Mouse (Mus musculus) T-cell, adult 2 months (primary cell): Measurements from ENCODE around the gene Fbxl22.
A peak's percentile ranks its signal among the peaks of the same experiment; 100 is the strongest.

Experiments used
- DNase-seq: peaks from one replicate; pipeline ENCODE4 v3.0.0; 2022; ENCODE audit warnings: low spot score

The Fbxl22 gene

DNA sequence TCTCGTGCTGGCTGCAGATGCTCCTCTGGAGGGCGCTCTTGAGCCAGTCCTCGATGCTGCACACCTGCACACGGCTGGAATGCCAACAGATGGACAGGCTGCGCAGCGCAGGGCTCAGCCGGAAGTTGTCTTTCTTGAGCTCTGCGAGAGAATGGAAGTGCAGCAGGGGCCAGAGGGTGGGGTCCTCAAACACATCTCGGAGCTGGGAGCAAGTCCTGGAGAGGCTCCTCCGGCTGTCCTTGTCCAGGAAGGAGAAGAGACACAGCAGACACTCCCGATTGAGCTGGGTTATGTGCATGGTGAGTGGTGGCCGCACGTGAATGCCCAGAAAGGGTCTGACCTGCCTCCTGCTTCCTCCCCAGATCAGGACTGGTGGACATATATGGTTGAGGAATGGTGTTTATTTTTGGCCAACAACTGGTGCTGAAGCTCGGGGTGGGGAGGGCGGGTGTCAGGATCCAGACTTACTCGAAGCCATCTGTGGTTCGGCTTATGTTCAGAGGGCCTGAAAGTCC is at the start of gene Fbxl22:
Fbxl22 (minus strand) TSS at position 338 of the 515 bp plus-strand sequence.
- DNase-seq: peak; percentile 33

DNA sequence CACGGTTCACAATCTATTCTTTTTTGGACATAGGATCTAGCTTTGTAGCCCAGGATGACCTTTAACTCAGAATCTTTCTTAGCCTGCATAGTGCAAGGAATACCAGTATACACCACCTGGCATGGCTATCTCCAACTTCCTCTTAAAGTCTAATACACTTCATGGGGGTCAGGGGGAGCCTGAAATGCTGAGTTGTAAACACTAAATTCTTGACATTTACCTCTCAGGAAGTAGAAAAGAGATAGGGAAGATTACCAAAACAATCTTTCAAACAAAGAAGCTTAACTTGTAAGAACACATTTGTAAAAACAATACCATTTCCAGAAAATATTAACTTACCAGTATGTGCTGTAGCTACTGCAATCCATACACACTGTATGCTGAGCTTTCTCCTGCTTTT is 47.8 kb upstream of the Fbxl22 start:
- DNase-seq: no peak

DNA sequence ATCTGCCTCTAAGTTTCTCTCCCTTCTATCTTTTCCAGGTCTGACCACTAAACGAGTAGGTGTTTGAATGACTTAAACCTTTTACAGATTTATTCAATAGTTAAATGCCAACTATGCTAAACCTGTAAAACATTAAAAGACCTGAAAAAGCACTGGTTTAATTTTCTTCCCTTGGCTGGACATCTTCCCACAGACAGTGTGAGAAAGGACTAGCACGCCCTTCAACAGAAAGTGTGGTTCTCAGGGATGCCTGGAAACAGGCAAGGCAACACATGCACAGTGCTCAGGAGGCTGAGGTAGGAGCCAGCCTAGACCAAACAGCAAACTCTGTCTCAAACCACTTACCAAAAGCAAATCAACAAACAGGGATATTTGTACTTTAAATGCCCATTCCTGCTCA is 47.1 kb upstream of the Fbxl22 start:
- DNase-seq: no peak

- no peak for DNase-seq
Measured at GRCm38 (mm10) chr9:66560728-66561127, 46.3 kb upstream of the Fbxl22 start.

- peak; percentile 45 for DNase-seq
Measured at GRCm38 (mm10) chr9:66560295-66560694, 45.9 kb upstream of the Fbxl22 start.

GRCm38 (mm10) chr9:66558971-66559370 is 44.6 kb upstream of the Fbxl22 start:
- DNase-seq: no peak

DNA sequence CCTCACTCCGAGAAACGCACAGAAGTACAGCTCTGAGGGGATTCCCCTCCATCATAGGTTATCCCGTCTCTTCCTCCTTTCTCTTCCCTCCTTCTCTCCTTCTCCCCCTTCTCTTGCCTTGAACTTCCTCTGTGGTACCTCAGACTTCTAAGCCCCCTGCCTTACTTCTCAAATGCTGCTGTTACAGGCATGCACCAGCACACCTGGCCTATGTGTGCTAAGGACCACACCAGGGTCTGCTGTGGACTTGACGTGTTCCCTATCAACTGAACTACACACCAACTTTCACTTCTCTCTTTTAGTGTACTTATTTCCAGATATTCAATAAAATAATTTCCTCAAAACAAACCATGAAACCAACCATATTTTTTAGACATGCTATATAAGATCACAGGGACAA is 28.4 kb upstream of the Fbxl22 start:
- no peak for DNase-seq

DNA sequence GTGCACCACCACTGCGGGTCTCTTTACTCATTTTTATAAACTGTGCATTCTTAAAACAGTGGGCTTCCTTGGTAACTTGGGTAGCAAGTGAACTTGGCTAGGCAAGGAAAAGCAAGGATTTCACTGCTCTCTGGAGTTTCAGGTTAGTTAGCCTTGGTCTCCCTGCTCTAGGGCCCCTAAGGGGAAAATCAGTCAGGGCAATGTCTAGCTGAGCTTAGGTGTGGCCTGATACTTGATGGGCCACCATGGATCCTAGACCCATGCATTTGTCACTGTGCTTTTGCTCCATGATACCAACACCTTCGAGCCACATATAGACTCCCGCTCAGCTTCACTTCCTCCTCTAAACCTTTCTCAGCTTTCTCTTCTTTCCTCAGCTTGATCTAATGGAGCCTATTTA is 7.2 kb upstream of the Fbxl22 start:
- DNase-seq: no peak

GRCm38 (mm10) chr9:66520299-66520698 is 5.9 kb upstream of the Fbxl22 start:
- no peak for DNase-seq

- no peak for DNase-seq
Measured at GRCm38 (mm10) chr9:66518901-66519300, 4.5 kb upstream of the Fbxl22 start.

GRCm38 (mm10) chr9:66518251-66518650 is 3.9 kb upstream of the Fbxl22 start:
- DNase-seq: no peak

DNA sequence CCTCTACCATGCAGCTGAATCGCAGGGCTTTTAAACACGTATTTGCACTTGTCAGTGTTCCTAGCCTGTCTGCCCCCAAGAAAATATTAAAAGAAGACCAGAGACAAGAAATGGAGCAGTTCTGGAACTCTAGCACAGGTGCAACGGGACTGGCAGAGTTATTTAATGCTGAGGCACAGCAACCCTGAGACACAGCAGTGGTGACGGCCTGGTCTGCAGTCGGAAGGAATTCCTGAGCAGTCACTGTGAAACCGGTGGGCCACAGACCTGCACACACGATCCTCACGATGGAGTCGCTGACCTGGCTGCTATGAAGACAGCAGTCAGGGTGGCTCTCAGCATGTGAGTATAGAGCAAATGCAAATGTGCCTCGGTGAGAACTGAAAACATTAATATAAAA is 3.4 kb upstream of the Fbxl22 start:
- DNase-seq: no peak

- no peak for DNase-seq
Measured at GRCm38 (mm10) chr9:66516296-66516940, 2.0 kb upstream of the Fbxl22 start.

GRCm38 (mm10) chr9:66515680-66516210 is 1.4 kb upstream of the Fbxl22 start:
- no peak for DNase-seq

- DNase-seq: no peak
Measured at GRCm38 (mm10) chr9:66515115-66515514, 722 bp upstream of the Fbxl22 start.

GRCm38 (mm10) chr9:66513661-66514255 is 635 bp downstream of the Fbxl22 start:
- DNase-seq: no peak

GRCm38 (mm10) chr9:66513150-66513549 is 1.2 kb downstream of the Fbxl22 start:
- DNase-seq: no peak

GRCm38 (mm10) chr9:66512351-66512671 is 2.1 kb downstream of the Fbxl22 start:
- DNase-seq: peak; percentile 87

DNA sequence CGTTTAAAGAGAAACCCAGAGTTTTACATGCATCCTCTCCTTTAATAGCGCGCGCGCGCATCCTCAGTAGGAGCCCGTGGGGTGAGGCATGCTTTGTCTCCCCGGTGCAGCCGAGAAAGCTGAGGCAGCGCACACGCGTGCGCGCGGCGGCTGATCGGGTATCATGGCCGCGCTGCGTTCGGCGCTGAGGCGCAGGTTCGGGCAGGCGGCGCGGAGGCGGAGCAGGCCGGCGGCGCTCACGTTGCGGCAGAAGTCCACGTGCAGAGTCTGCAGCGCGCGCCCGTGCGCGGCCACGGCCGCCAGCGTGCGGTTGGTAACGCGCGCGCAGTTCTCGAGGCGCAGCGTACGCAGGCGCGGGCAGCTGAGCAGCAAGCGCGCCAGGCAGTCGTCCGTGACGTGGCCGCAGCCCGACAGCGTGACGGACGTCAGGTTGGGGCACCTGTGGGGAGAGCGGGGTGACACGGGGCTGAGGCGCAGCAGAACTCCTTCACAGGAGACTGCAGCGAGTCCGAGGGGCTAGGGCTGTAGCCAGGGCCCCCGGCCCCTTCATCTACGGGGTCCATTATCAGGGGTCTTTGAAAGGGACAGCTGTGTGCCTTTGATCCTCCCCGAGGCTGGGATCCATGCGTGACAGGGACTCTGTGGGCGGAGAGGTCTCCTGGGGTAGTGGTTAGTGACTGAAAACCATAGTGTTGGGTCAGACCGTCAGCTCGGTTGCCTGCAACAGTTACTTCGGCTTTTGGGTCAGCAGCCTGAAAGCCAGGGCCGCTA is 2.6 kb downstream of the Fbxl22 start:
- peak; percentile 97 for DNase-seq

DNA sequence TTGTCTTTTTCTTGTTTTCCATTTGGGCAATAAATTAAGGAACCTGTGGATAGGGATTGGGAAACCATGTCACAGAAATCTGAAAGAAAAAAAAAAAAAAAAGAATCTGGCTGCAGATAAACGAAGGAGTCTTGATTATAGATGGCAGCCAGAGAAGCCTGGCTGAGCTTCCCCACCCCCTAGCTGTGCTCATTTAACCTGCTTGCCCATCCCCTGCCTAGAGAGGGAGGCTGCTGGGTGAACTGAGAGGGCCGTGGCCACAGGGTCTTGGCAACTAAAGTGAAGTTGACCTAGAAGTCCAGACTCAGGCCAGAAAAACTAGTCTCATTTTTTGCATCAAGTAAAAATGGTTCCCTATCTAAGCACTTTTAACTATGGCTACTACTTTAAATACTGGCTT is 3.4 kb downstream of the Fbxl22 start:
- no peak for DNase-seq

- no peak for DNase-seq
Measured at GRCm38 (mm10) chr9:66510351-66510841, 4.0 kb downstream of the Fbxl22 start.

DNA sequence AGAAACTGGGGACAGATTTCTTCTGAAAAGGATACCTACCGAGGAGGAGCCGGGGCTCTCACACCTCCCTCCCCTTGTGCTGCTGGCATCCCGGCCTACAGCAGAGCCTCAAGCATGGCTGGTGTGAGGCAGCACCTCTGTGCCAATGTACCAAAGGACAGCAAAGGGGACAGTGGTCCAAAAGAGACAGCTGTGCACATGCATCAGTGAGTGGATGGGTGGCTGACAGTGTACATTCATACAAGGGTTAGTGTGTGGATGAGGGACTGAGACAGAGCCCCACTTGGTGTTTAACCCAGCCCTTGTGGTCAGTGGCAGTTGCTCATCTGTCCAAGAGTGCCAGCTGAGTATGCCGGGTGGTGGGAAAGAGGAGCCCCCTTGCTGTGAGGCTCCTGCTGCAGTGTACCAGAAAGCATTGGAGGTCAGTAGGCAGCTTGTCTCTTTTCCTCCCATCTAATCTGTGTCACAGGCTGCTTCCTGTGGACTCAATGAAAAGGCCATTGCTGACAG is 5.4 kb downstream of the Fbxl22 start:
- no peak for DNase-seq

GRCm38 (mm10) chr9:66507684-66508083 is 6.7 kb downstream of the Fbxl22 start:
- DNase-seq: no peak
